Mouse (Mus musculus) G1E-ER4 (cell line): Measurements from ENCODE around the gene Padi4. TPM values are rescaled to one million over a fixed set of nuclear protein-coding genes. Genes with fewer than 3 reads are reported as not detected.

Experiments
- GATA1 ChIP-seq: IDR thresholded peaks from one replicate; pipeline ENCODE4 v1.8.0; 2012; ENCODE audit warnings: low read length, inconsistent platforms
- polyA plus RNA-seq: library from polyadenylated mRNA; stranded (reverse); fragments of >175 nt; gene quantifications from 2 replicates; pipeline ENCODE4 v1.2.3, GENCODE M21; 2012

Gene Padi4
- polyA plus RNA-seq, 1 experiment: not detected

DNA sequence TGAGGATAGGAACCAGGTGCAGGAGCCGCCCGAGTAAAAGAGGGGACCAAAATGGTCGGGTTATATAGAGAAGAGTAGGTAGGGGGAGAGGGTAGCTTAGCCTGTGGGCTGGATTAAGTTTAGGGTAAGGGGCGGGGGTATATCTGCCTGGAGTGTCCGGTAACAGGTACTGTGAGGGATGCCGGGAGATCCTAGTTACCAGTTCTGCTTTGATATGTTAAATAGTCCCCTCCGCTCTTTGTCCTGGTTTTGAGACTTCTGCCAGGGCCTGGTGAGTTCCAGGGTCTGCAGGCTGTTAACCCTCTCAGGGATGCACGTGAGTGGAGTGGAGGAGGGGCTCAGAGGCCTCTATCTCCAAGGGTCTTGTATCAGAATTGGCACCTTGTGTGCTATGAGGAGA lies 70.4 kb downstream of the Padi4 start:
- no peak for TF ChIP-seq GATA1

DNA sequence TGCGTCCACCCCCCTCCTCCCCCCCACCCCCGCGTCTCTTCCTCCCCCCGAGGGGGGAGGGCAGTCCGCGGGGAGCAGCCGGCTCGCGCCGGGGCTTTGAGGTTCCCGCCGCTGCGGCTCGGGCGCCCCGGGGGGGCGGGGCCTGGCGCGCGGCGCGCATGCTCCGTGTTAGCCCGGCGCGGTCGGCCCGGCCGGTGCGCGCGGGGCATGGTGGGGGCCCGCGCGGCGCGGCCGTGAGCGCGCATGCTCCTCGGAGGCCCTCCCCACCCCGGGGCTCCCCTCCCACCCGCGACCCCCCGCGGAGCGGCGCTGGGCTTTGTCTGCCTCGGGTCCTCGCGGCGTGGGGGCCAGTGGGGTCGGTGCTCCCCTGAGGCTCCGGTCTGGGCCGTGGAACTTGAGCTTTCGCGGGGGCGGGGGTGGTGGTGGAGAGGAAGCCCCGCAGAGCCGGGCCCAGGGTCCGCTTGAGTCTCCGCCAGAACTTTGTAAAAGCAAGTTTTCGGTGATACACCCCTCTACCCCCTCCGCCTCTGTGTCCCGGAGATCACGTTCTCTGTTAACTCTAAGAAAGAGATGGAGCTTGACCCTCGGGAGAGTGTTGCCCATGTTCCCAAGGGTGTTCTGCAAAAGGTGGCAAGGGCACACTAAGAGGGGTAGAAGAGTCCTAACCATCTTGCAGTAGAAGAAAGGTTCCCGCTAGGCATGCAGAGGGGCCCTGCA lies 71.3 kb downstream of the Padi4 start:
- no peak for TF ChIP-seq GATA1

DNA sequence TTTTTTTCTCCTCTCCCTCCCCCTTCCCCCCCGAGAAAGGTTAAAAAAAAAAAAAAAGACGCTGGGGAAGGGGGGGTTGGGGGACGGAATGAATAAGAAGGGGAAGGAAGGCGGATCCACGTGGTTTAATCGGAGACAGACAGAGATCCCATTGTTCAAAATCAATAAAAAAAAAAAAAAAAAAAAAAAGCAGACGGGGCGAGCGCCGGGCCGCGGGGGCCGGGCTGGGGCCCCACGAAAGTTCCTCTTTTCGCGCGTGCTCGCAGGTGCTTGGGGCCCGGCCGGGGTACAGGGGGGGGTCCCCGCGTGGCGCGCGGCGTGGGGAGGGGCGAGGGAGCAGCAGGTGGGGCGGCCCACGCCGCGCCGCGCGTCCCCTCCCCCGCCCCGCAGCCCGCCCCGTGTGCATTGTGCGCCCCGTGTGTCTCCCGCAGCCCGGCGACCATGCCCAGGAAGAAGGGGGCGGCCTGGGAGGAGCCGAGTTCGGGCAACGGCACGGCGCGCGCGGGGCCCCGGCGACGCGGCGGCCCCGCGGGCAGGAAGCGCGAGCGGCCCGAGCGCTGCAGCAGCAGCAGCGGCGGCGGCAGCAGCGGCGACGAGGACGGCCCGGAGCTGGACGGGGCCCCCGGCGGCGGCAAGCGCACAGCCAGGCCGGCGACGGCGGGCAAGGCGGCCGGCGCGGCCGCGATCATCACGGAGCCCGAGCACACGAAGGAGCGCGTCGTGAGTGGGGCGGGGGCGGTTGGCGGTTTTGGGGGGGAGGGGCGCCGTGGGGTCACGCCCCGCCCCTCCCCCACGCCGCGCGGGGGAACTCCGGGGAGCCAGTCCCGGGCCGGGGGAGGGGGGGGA lies 72.1 kb downstream of the Padi4 start:
- TF ChIP-seq GATA1: no peak

DNA sequence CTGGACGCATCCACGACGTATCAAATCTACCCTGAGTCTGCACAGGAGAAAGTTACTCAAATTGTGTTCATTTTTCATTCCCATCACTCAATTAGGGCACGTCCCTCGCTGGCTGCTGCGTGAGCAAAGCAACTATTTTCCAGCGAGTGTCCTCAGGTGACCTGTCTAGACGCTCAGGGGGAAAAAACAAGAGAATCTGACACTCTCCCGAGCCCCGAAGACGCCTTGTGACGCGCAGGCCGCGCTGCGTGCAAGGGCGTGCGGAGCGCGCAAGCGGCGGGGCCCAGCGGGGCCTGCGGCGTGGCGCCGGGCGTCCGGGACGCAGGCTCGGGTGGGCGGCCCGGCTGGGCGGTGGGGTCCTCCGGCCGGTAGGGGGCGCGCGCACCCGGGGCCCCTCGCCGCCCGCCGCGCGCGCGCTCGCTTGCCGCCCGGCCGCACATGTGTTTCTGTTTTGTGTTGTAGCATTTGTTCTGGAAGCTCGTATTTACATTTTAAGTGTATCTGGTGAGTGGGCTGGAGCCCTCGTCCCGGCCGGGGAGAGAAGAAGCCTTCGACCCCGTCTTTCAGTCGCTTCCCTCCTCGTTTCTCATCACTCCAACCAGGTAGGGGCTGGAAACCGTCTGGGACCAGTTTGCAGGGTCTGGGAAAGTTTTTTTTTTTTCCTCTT lies 72.9 kb downstream of the Padi4 start:
- TF ChIP-seq GATA1: no peak

DNA sequence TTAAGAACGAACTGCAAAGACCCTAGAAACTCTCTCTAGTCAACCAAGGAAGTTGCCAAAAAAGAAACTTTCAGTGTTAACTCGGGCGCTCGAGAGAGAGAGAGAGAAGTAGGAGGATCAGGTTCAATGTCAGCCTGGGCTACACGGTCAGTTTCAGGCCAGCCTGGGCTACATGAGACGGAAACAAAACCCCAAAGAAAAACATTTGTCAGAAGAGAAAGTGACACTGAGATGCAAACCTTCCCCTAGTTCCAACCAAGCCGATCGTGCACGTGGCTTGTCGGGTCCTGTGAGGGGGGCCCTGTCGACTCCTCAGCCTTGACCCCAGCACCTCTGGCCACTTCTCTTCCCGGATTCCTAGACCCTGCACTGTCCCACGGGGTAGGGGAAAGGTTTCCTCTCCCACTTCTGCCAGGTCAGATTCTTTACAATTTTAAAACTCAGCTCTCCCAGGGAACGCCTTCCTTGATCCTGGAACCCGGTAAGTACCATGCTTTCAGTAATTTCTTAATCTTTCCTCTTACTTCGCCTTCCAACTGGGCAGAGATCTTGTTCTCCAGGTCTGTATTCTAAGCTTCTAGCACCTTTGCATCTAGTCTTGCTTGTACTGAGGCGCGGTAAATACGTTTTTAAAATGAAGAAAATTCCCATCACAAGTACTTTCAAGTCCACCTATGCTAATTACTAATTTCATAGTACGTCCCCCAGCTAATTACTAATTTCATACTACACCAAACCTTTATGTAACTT lies 73.6 kb downstream of the Padi4 start, which contains the start of gene Rcc2:
Rcc2 (plus strand) TSS at position 273 of the 750 bp plus-strand sequence.
- no peak for TF ChIP-seq GATA1

DNA sequence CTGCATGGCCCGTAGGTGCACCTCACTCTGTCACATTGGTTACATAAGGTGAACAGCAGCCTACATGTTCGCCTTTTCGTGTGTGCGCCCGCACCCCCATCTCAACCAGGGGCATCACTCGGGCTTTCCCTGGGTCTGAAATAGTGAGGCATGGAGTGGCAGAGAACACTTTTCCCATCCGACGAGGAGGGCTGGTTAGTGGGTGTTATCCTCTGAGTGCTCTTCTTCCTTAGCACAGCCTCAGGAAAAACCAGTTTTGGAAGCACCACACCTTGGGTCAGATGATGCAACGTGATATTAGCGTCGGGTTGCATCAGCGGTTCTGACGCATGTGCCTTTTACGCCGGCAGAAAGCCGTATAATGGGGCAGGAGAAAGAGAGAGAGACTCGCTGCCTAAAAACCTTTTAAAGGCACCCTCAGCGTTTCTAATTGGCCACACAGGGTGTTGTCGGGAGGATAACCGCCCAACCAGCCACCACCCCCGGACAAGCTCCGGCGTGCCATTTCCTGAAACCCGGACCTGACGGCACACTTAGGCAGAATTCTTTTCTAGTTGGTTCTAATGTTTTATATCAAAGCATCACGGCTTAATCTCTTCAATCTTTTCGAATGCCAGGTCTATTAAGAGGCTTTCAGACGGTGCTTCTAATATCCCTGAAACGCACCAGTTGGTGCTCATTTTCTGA lies 74.5 kb downstream of the Padi4 start:
- no peak for TF ChIP-seq GATA1

Other genes starting within 250 kb of the Padi4 start
- 0.02 TPM in 1 of 2 replicates, not detected in the other for gene Arhgef10l, start 108.2 kb downstream of the Padi4 start, polyA plus RNA-seq
- gene Rcc2, start 73.7 kb downstream of the Padi4 start, polyA plus RNA-seq: 420 and 547 TPM in 2 replicates
- gene Padi6, start 31.6 kb downstream of the Padi4 start, polyA plus RNA-seq: not detected in 2 replicates
- 3.2 and 3.4 TPM in 2 replicates for gene Padi3, start 36.4 kb upstream of the Padi4 start, polyA plus RNA-seq
- gene Padi1, start 71.5 kb upstream of the Padi4 start, polyA plus RNA-seq: 0.05 TPM in 1 of 2 replicates, not detected in the other
- gene Padi2, start 132.1 kb upstream of the Padi4 start, polyA plus RNA-seq: not detected in 2 replicates
- gene Sdhb, start 187.0 kb upstream of the Padi4 start, polyA plus RNA-seq: 113 and 184 TPM in 2 replicates
- 94.6 and 123 TPM in 2 replicates for gene Atp13a2, start 212.6 kb upstream of the Padi4 start, polyA plus RNA-seq
- gene Mfap2, start 236.2 kb upstream of the Padi4 start, polyA plus RNA-seq: not detected in 2 replicates